Mouse (Mus musculus) neural tube, embryonic 10.5 days (tissue): Measurements from ENCODE around the gene Exo1.

Source experiments
- DNase-seq: peaks from one replicate; pipeline ENCODE4 v3.0.0-alpha.2; 2017; ENCODE audit warnings: low spot score; ENCODE audit errors: extremely low spot score

Exo1 gene

GRCm38 (mm10) chr1:175950421-175950820 lies 70.0 kb downstream of the Exo1 start:
- DNase-seq: no peak

- no peak for DNase-seq
Measured at GRCm38 (mm10) chr1:175950851-175951250, 70.5 kb downstream of the Exo1 start.

- no peak for DNase-seq
Measured at GRCm38 (mm10) chr1:175961786-175962185, 81.4 kb downstream of the Exo1 start.
